Mouse (Mus musculus): ENCODE results near the gene Fbp1. TPM values are rescaled to one million over a fixed set of nuclear protein-coding genes. Genes with fewer than 3 reads are reported as not detected.

Gene Fbp1
- polyA plus RNA-seq (2012; rRNA removed; ENCODE audit: low replicate concordance) = 54.6 and 121 TPM in 2 replicates

DNA sequence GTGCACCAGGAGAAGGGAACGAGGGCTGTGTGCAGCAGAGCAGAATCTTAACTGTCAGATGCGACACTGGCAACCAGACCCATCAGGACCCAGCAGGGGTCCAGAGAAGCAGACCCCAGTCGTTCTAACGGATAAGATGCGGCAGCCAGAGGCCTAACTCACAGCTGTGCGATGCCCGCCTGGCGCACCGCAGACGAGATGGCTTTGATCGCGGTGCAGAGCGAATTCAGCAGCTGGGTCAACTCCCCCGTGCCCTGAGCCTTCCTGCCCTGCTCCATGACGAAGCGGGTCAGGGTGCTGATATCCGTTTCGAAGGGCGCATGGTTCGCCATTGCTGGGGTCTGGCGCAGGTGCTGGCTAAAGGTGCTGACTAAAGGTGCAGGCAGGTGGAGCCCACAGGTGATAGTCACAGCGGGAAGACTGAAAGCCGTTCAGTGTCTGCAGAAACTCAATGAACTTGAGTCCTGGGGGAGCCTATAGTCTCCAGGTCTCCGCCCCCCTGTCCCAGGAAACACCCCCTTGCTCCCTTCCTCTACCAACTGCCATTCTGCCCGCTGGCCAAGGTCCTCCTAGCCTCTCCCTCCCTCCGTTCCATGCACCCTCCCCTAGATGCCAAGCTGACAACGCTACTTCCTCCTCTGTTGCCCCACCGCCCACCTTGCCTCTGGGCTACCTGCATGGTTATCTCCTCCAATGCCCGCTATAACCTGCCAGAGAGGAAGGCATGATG, at the start of gene Fbp1:
TSS of gene Fbp1 (minus strand) at position 571 of the 730 bp plus-strand sequence.

DNA sequence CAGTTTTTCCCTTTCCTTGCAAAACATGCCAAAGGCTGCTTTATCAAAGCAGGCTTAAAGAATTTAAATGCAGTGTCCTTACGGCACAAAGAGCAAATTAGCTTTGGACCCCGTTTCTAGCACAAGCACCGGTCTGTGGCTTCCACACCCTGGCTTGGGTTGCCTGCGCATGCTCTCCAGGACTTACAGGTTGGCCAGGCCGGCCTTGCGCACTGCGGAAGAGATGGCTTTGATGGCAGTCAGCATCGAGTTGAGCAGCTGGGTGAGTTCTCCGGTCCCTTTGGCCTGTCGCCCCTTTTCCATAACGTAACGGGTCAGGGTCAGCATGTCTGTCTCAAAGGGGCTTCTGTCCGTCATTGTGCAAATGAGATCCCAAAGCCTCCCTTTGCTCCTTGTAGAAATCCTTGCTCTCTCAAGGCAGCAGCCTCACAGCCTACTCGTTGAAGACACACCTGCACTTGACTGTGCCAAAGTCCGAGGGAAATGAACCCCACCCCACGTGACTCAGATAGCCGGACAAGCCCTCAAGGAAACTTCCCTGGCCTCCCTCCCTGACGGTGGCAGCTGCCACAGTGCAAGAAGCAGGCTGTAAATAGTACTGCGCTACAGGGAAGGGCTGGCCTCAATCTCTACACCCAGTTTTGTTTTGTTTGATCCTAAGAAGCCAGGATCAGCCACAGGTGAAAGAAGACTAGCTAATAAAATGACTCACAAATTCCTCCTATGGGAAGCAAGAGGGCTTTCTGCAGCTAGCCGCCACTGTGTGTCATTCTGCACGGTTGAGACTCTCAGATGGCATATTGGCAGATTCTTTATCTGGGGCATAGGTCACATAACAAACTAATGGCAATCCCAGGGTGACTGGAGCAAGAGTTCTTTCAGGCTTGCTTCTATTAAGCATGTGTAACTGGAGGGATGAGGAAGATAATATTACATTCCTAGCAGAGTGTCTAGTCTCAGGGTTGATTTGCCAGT, 29.9 kb downstream of the Fbp1 start, which contains the start of gene Fbp2:
TSS of gene Fbp2 (minus strand) at position 482 of the 975 bp plus-strand sequence.

Other genes starting within 250 kb of the Fbp1 start
- 0.07 TPM in 1 of 2 replicates, not detected in the other for gene Platr25, start 127.6 kb downstream of the Fbp1 start, polyA plus RNA-seq (2012; rRNA removed; ENCODE audit: low replicate concordance)
- gene Gm5141, start 102.5 kb downstream of the Fbp1 start, polyA plus RNA-seq (2012; rRNA removed; ENCODE audit: low replicate concordance) = not detected in 2 replicates
- gene Fbp2, start 29.9 kb downstream of the Fbp1 start, polyA plus RNA-seq (2012; rRNA removed; ENCODE audit: low replicate concordance) = 68.3 and 149 TPM in 2 replicates
- 34.5 and 37.3 TPM in 2 replicates for gene 2010111I01Rik, start 76.6 kb upstream of the Fbp1 start, polyA plus RNA-seq (2012; rRNA removed; ENCODE audit: low replicate concordance)